Mouse (Mus musculus): ENCODE measurements around the gene Notch3.

Notch3 gene

DNA sequence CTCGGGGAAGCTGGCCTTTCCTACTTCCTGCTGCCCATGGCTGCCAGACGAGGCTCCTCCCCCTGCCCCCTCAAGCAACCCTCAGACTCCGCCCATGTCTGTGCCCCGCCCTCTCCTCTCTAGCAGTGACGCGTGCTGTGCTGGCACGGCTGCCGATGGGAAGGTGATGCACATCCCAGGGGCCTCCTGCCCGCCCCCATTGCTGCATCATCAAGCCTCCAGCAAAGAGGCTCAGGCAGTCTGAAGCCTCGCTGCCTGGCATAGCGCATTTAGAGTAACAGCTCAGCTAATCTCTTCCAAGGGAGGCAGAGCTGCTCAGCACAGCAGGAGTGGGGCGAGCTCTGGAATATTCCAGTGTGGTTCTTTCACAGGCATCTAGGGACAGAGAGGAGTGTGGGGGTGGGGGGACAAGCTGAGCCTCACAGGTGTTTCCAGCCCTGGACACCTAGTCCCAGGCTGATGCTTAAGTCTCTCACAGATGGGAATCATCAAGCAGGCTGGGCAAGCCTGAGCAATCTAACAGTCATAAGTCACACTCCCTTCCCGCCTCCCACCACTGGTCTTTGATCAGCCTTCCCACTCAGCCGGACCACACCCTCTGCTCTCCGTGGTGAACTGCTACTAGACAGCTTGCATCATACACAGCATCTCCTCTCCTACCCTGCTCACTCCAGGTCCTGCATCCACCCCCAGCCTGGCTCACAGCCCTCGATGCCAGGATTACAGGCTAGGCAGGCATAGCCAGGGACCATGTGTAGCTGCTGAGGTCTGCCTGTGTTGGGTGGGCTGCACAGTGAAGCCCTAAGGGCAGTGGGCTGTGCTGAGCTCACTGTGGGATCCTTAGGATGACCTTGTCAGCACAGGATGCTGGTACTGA lies 75.0 kb downstream of the Notch3 start:
- peak; percentile 91 for DNase-seq

DNA sequence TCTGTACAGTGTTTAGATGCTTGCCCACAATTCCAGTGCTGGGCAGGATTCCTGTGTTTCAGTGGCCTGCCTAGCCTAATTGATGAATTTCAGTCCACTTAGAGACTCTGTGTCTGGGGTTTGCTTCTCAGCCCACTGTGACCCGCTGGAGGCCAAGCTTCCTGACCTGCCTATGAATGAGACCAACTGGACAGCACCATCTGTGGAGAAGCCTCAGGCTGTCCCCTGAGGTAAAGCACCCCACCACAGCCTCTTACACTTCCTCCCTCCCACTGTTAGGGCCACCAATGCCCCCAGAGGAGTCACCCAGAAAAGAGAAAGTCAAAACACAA lies 75.7 kb downstream of the Notch3 start:
- DNase-seq, result no peak

- DNase-seq, result no peak
These were observed 79.6 kb downstream of the Notch3 start for GRCm38 (mm10) chr17:32087069-32087468.

GRCm38 (mm10) chr17:32083351-32083750 lies 83.3 kb downstream of the Notch3 start:
- no peak for DNase-seq

GRCm38 (mm10) chr17:32075164-32075563 lies 91.5 kb downstream of the Notch3 start:
- peak; percentile 75 for DNase-seq

DNA sequence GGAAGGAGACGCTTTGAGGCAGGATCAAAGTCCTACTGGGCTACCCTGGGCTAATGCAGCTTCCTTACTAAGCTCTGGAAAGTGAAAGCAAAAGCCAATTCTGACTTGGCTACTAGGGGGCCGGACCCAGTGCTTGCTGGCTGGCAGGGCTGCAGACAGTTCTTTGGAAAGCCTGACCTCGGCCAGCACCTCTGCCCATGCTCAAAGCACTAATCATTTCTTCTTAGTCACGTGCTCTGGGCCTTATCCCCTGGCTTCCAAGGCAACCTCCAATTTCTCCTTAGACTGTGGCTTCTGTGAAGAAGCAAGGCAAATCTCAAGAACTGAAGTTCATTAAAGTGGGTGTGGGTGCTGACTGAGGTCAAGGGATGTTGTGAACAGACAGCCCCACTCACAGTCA lies 92.0 kb downstream of the Notch3 start:
- no peak for DNase-seq

DNA sequence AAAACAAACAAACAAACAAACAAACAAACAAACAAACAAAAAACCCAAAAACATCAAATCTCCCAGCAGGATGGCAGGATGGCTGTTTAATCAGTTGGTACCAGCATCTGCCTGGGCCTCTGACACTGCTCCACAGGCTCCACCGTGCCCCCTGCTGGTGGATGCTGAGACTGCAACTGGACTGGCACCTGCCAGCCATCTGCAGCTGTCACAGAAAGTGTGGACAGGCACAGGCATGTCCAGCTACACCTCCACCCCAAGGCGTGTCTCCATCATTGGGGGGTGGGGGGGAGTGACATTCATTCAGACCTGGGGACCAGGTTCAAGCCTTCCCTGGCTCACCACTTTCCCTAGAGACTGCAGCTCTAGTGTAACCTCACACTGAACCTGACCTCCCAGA lies 93.3 kb downstream of the Notch3 start:
- peak; percentile 90 for DNase-seq
